Mouse (Mus musculus): ENCODE measurements around the gene Hoxa6. TPM values are rescaled to one million over a fixed set of nuclear protein-coding genes. Genes with fewer than 3 reads are reported as not detected.

The Hoxa6 gene
- total and polyA plus RNA-seq, 3 experiments, result not detected

DNA sequence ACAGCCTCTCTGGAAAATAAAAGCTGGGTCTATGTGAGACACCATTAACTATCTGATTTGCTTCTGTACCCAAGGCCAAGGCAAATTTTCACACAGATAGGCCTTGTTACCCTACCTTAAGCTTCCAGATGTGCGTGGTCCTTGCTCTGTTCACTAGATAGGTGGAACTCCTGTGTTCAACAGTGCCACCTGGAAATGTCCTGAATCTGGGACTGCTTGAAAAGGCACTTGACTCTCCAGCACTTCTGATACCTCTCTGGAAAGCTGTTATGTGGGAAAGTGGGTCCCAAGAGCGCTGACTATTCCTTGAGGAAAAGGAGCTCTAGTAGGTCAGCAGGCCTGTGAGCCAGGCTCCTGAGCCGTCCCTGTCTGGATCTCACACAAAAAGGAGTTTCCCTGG is 28.3 kb upstream of the Hoxa6 start:
- Histone ChIP-seq H3K27ac (ENCODE audit: control insufficient read depth, low read depth, low read length) (no peak overlapping the region), H3K36me3 (ENCODE audit: control insufficient read depth in 1 of 2, insufficient read depth in 2 of 2, low read length in 2 of 2) (no peaks in the 10 kb centered on the region), H3K4me1 (ENCODE audit: control insufficient read depth in 1 of 2, insufficient read depth in 2 of 2, low read length in 2 of 2) (no peaks in the 10 kb centered on the region), H3K9me3 (replicated peaks; ENCODE audit: insufficient read depth, low read length) (no peaks in the 10 kb centered on the region), H3K27me3 (ENCODE audit: control insufficient read depth in 1 of 2, insufficient read depth in 2 of 2, low read length in 2 of 2) (no peaks in the 10 kb centered on the region), H3K4me3 (ENCODE audit: control insufficient read depth in 1 of 2, insufficient read depth in 1 of 2, low read depth in 2 of 2, low read length in 2 of 2) (no peak overlapping the region), H3K9ac (ENCODE audit: control insufficient read depth, low read depth, low read length, poor library complexity, severe bottlenecking) (no peak overlapping the region), H3K79me2 (ENCODE audit: control insufficient read depth, insufficient read depth, low read length, poor library complexity) (no peaks in the 10 kb centered on the region)
- TF ChIP-seq KAT2A (conservative IDR thresholded peaks at IDR 0.05; ENCODE audit: low read depth, low read length) (no peak), MEF2A (IDR thresholded peaks at IDR 0.05; ENCODE audit: extremely low read depth, insufficient replicate concordance, low read depth, low read length, poor library complexity, severe bottlenecking) (no peak), TBP (IDR thresholded peaks at IDR 0.05; ENCODE audit: low read depth, low read length) (no peak), MXI1 (IDR thresholded peaks at IDR 0.05; ENCODE audit: low read depth, low read length) (no peak), JUND (IDR thresholded peaks at IDR 0.05; ENCODE audit: low read depth, low read length) (no peak), POLR2AphosphoS2 (IDR thresholded peaks at IDR 0.05; ENCODE audit: low read length) (no peak), MYC (IDR thresholded peaks at IDR 0.05; ENCODE audit: low read depth, low read length) (no peak), TAL1 (IDR thresholded peaks at IDR 0.05; ENCODE audit: low read length) (no peak), ZMIZ1 (IDR thresholded peaks at IDR 0.05; ENCODE audit: low read depth, low read length) (no peak), E2F4 (IDR thresholded peaks at IDR 0.05; ENCODE audit: borderline replicate concordance, low read depth, low read length) (no peak), POLR2A (IDR thresholded peaks at IDR 0.05; ENCODE audit: control insufficient read depth in 1 of 2, insufficient read depth in 1 of 2, low read depth in 1 of 2, low read length in 2 of 2, poor library complexity in 1 of 2) (no peak), UBTF (IDR thresholded peaks at IDR 0.05; ENCODE audit: borderline replicate concordance, insufficient read depth, low read depth, low read length) (no peak), CTCF (IDR thresholded peaks at IDR 0.05 in 2 of 3, conservative IDR thresholded peaks at IDR 0.05 in 1 of 3; ENCODE audit: control insufficient read depth in 1 of 3, insufficient read depth in 1 of 3, low read depth in 2 of 3, low read length in 3 of 3, poor library complexity in 1 of 3, severe bottlenecking in 1 of 3) (no peak)
- DNase-seq (ENCODE audit: low read depth, low spot score), result no peak

DNA sequence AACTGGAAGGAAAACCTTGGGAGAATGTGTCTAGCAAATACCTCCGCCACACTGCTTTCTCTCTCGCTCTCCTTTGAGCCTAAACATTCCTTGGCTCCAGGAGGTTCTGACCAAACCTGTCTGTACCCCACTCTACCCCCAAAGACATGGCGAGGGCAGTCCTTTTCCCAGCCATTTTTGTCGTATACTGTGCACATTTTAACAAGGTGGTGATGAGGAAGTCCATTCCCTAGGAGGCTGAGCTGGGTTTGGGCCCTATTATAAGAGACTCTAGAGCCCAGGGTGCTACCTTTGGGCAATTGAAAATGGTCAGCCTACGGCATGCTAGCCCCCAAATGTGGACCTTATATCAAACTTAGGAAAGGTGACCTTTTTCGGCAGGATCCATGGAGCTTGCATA is 27.3 kb upstream of the Hoxa6 start:
- no peaks in the 10 kb centered on the region for H3K27me3 ChIP-seq (ENCODE audit: control insufficient read depth in 1 of 2, insufficient read depth in 2 of 2, low read length in 2 of 2)
- no peak overlapping the region for H3K9ac ChIP-seq (ENCODE audit: control insufficient read depth, low read depth, low read length, poor library complexity, severe bottlenecking)
- H3K4me1 ChIP-seq (ENCODE audit: control insufficient read depth in 1 of 2, insufficient read depth in 2 of 2, low read length in 2 of 2), result no peaks in the 10 kb centered on the region
- no peaks in the 10 kb centered on the region for H3K9me3 ChIP-seq (replicated peaks; ENCODE audit: insufficient read depth, low read length)
- H3K27ac ChIP-seq (ENCODE audit: control insufficient read depth, low read depth, low read length), result no peak overlapping the region
- H3K79me2 ChIP-seq (ENCODE audit: control insufficient read depth, insufficient read depth, low read length, poor library complexity), result no peaks in the 10 kb centered on the region
- no peak overlapping the region for H3K4me3 ChIP-seq (ENCODE audit: control insufficient read depth in 1 of 2, insufficient read depth in 1 of 2, low read depth in 2 of 2, low read length in 2 of 2)
- no peaks in the 10 kb centered on the region for H3K36me3 ChIP-seq (ENCODE audit: control insufficient read depth in 1 of 2, insufficient read depth in 2 of 2, low read length in 2 of 2)
- TF ChIP-seq USF2 (IDR thresholded peaks at IDR 0.05; ENCODE audit: borderline replicate concordance in 1 of 2, insufficient read depth in 1 of 2, low read depth in 1 of 2, low read length in 2 of 2) (no peak), ZKSCAN1 (IDR thresholded peaks at IDR 0.05; ENCODE audit: low read depth, low read length) (no peak), MAZ (IDR thresholded peaks at IDR 0.05; ENCODE audit: low read depth, low read length) (no peak), JUND (IDR thresholded peaks at IDR 0.05; ENCODE audit: low read depth, low read length) (no peak), ZNF384 (IDR thresholded peaks at IDR 0.05; ENCODE audit: low read depth, low read length) (no peak), E2F4 (IDR thresholded peaks at IDR 0.05; ENCODE audit: borderline replicate concordance, low read depth, low read length) (no peak), ELF1 (IDR thresholded peaks at IDR 0.05; ENCODE audit: low read depth, low read length) (no peak), USF1 (IDR thresholded peaks at IDR 0.05; ENCODE audit: low read depth, low read length) (no peak), MEF2A (IDR thresholded peaks at IDR 0.05; ENCODE audit: extremely low read depth, insufficient replicate concordance, low read depth, low read length, poor library complexity, severe bottlenecking) (no peak), SMC3 (IDR thresholded peaks at IDR 0.05; ENCODE audit: low read depth, low read length) (no peak), ZMIZ1 (IDR thresholded peaks at IDR 0.05; ENCODE audit: low read depth, low read length) (no peak), TBP (IDR thresholded peaks at IDR 0.05; ENCODE audit: low read depth, low read length) (no peak), POLR2AphosphoS2 (IDR thresholded peaks at IDR 0.05; ENCODE audit: low read length) (no peak), GABPA (IDR thresholded peaks at IDR 0.05; ENCODE audit: low read depth, low read length) (no peak), NELFE (IDR thresholded peaks at IDR 0.05; ENCODE audit: low read depth, low read length) (no peak), NRF1 (IDR thresholded peaks at IDR 0.05; ENCODE audit: insufficient read depth, low read depth, low read length, poor library complexity, severe bottlenecking) (no peak)
- DNase-seq (ENCODE audit: low read depth, low spot score), result no peak

Measured in MEL (cell line).